Mouse (Mus musculus) layer of hippocampus, adult 18-20 months (tissue): Measurements from ENCODE around the gene Ash1l. TPM values are rescaled to one million over a fixed set of nuclear protein-coding genes. Genes with fewer than 3 reads are reported as not detected.

Source experiments
- DNase-seq, 2 experiments: peaks; one replicate each; pipeline ENCODE4 v3.0.0; 2022; ENCODE audit warnings: low spot score in 2 of 2
- long read RNA-seq: library from polyadenylated mRNA; stranded (forward); transcript quantifications from one replicate; pipeline ENCODE4 v2.0.0, GENCODE M21; 2021
- total RNA-seq, 2 experiments: library from RNA; stranded (reverse); gene quantifications; 2 replicates each; pipeline ENCODE4 v1.2.3; 2021

The Ash1l gene
- 10 to 100 TPM; 85.4 to 89.7 TPM for total RNA-seq
- long read RNA-seq, partial matches to known transcripts: 7 of 7 reads
- long read RNA-seq, other reads (novel, unspliced or antisense): 0 of 7 reads

DNA sequence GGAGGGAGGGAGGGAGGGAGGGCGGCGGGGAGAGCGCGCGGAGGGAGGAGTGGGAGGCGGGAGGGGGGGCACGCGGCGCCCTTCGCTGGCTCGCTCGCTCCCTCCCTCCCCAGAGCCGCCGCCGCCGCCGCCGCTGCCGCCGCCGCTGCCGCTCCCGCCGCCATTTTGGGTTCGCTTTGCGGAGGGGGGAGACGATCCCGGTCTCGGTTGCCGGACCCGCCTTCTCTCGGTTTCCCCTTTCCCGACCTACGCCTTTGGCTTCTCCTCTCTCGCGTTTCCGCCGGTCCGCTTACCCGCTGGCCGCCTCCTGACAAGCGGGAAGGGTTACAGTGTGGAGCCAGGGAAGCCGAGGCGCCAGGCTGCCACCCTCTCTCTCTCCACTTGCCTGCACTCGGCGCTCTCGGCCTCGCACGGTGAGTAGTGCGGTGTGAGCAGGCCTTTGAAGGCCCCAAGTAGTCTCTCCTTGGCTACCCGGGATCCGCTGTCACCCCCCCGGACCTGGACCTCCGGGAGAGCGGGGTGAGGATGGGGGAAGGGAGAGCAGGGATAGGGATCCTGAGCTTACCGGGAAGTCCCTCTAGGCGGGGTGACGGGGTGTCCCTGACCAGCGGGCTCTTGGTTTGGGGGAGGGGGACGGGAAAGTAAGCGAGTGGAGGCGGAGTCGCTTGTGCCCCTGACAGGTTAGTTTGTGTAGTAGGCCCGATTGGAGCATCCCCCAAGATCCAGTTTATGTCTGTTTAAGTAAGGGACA, at the start of gene Ash1l, which contains the start of gene Dap3:
Ash1l (plus strand) TSS at position 47 of the 751 bp plus-strand sequence.
Dap3 (minus strand) TSS at position 606 of the 751 bp plus-strand sequence.
- DNase-seq: peak; percentile 54 to 70

DNA sequence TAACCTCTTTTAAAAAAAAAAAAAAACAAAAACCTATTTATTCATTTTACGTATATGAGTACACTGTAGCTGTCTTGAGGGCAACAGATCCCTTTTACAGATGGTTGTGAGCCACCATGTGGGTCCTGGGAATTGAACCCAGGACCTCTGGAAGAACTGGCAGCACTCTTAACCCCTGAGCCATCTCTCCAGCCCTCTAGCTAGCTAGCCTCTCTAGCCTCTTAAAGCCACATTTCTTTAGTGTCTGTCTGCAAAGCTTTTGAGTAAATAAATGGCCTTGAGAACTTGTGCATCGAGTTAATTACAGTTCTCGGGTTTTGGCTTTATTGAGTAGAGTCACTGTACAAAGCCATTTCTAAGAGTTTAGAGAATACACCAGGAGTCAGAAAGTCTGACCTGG, 45.6 kb upstream of the Ash1l start:
- DNase-seq: no peak

- no peak for DNase-seq
Observed at GRCm38 (mm10) chr3:88905209-88905608, 45.2 kb upstream of the Ash1l start.

DNA sequence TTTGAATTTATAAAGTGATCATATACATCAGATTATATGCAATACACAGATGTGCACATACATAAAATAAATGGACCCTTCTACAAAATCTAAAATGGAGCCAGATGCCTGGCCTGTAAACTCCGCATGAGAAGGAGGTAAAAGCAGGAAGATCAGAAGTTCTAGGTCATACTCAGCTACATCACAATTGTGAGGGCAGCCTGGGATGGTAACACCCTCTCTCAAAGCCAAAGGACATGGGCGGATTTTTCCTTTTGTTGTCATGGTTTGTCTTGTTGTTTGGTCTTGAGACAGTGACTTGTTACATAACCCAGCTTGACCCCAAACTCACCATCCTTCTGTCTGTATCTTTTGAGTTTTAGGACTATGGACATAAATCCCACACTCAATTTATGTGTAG, 44.7 kb upstream of the Ash1l start:
- DNase-seq: no peak

- DNase-seq: no peak
Observed at GRCm38 (mm10) chr3:88906393-88907159, 43.8 kb upstream of the Ash1l start.

DNA sequence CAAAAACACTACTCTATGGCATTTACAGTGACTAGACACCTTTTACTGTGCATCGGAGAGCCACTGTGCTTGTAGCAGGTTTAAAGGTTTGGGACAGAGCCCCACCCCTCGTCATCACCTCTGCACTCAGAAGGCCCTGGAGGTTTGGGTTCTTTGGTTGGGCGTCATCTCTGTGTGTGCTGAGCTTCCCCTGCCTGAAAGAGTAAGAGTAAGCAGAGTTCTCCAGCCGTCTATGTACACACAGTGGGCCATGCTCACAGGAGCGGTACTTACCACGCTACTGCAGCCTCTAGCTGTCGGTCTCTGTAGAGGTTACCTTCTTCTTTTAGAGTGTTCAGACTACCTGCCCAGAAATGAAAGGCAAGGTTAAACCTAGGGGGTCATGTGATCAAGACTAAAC, 37.8 kb upstream of the Ash1l start:
- no peak for DNase-seq

DNA sequence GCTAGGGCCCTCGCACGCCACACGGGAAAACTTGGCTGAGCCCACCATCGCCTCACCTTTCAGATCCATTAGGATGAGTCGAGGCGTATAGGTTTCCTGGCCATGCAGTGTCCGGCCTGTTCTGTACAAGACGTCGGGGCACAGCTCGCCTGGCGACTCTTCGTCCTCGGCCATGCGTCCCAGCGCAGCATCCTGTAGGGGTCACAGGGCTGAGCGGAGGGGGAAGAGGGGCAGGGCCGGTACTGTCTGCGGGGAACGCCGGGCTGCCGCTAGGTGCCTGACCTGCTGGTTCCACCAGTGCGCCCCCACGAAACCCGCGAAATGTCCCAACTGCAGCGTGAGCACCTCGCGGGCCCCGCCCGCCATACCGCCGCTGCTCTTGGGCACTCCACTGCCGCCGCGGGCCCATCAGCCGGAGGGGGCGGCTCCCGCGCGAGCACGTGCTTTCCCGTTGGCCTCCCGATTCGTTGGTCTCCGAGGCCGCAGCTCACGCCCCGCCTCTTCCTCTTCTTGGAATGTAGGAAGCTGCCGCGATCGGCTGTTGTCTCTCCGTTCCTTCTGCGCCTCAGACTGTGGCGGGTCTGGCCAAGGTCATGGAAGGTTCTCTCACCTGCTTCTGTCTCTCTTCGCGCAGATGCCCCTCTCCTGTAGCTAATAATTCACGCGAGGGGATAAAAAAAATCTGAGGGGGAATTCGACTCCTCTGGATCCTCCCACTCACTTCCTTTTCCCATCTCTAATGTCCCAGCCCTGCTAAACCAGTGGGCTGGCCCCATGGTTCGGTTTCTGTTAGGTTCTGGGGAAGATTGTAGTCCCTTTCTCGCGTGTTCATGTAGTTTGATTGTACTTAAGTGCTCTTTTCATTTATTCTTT, 36.7 kb upstream of the Ash1l start, which contains the start of gene Msto1:
Msto1 (minus strand) TSS at position 489 of the 873 bp plus-strand sequence.
- DNase-seq: peak; percentile 93 to 96

- DNase-seq: no peak
Observed at GRCm38 (mm10) chr3:88914384-88914810, 36.0 kb upstream of the Ash1l start.

DNA sequence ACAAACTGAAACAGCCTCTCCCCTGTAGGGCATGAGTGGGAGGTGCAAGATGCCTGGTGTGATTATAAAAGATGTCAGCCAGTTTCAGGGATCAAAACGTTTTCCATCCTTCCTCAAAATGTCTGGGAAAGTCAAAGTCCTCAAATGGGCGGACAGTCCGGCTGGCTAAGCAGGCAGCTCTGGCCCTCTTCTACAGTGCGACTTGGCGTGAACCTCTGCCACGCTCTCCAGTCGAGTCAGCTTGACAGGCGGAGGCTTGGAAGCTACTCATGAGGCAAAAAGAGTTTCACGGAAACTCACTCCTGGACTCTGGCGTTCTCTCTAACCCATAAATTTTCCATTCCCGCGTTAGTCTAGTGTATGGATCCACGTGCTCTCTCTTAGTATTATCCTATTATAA, 31.4 kb upstream of the Ash1l start:
- no peak for DNase-seq

DNA sequence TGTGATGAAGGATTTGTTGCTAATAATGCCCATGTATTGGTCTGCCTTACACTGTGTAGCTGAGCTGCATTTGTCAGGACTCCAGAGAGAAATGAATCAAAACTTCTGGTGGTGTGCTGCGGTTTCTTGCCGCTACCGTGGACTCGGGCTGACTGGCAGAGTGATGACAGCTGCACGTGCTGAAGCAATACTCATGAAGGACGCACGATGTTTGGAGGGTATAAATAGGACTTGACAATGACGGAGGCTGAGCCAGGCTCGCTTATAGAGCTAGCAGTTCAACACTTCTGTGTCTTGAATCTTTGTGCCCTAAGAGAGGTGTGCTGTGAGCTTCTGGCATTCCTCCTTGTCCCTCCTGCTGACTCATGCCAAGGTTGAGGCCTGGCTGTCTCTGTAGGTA, 29.0 kb upstream of the Ash1l start:
- no peak for DNase-seq

DNA sequence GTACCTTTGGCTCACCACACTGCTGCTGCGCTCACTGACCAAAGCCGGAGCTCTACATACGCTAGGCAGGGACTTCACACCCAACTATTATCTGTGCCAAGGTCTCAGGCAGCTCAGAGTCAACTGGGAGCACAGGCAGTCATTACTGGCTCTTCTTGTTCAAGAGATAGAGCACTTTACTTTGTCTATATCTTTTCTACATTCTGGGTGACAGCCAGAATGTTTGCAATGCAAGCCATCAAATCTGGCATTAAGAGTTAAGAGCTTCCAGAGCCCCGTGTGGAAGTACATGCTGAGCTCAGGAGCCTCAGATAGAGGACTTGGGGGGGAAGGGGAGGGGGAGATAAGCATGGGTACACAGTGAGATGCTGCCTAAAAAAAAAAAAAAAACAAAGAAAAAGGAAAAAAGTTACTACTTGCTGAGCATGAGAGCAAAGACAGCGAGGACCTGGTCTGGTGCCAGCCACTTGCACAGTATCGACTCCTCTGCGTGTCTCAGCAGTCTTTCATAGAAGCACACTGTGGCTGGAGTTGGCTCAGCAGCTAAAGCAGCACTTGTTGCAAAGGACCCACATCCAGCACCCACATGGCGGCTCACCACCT, 26.3 kb upstream of the Ash1l start:
- no peak for DNase-seq

GRCm38 (mm10) chr3:88925651-88926050, 24.8 kb upstream of the Ash1l start:
- no peak for DNase-seq

GRCm38 (mm10) chr3:88929501-88929900, 20.9 kb upstream of the Ash1l start:
- no peak for DNase-seq

- no peak for DNase-seq
Observed at GRCm38 (mm10) chr3:88939071-88939470, 11.4 kb upstream of the Ash1l start.

DNA sequence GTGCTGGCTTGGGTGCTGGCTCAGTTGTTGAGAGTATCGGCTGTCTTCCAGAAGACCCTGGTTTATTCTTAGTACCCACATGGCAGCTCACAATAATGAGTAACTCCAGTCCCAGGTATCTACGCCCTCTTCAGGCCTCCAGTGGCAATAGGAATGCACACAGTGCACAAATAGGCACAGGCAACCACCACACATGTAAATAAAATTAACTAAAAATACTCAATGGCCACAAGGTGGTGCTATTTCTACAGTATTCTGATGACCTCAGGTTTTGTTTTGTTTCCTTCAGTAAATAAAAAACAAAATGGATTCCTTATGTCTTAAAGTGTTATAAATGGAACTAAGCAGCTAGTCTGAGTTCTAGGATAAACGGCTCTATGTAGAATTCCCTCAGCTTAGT, 10.7 kb upstream of the Ash1l start:
- peak in 1 of 2 experiments; percentile 60 for DNase-seq

GRCm38 (mm10) chr3:88942316-88942880, 8.0 kb upstream of the Ash1l start:
- no peak for DNase-seq

GRCm38 (mm10) chr3:88944109-88944508, 6.3 kb upstream of the Ash1l start:
- no peak for DNase-seq

DNA sequence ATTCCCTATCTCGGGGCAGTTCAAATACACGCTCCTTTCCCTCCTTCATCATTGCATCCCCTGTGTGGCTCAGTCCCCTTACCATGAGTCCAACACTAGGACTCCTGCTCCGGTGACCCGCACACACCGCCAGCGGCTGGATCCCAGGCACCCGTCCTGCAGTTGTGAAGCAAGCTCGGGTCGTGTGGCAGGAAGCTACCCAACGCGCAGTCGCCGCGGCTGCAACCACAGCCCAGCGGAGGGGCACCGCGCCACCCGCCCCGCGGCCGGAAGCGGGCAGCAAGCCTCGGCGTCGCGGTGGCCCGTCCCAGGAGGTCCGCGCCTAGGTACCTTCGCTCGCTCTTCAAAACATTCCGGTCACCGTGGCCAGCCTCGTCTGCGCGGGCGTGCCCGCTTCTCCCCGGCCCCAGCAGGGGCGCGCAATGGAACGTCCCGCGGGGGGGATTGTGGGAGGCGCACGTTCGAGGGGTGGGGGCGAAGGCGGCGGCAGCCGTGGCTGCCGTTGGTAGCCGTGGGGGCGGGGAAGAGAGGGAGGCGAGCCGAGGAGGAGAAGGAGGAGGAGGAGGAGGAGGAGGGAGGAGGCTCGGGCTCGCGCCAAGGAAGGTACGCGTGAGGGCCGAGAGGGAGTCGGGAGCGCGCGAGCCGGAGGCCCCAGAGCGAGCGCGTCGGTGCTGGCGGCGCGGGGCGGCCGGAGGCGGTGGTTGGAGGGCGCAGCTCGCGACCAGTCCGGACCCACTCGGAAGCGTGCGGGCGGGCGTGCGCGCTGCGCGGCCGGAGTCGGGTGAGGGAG, 441 bp upstream of the Ash1l start:
- DNase-seq: peak; percentile 79 to 83

- DNase-seq: no peak
Observed at GRCm38 (mm10) chr3:88951327-88951800, 942 bp downstream of the Ash1l start.
